Mouse (Mus musculus) lung, embryonic 14.5 days (tissue): ENCODE results near the gene Gcnt3. TPM values are rescaled to one million over a fixed set of nuclear protein-coding genes. Genes with fewer than 3 reads are reported as not detected.

Experiments used
- ATAC-seq: fragments of 200-750 bp; cut with Nextera tagmentation; 2 replicates; pipeline ENCODE4 v1.8.0; 2017; ENCODE audit warnings: mild to moderate bottlenecking, moderate TSS enrichment, moderate library complexity; ENCODE audit not compliant: insufficient read depth
- DNase-seq: peaks from one replicate; pipeline ENCODE4 v3.0.0-alpha.2; 2015
- H3K27ac ChIP-seq: fragments of 300-500 bp; sonication (generic); 2 replicates; pipeline ENCODE4 v1.5.1; 2014; ENCODE audit warnings: low read depth, mild to moderate bottlenecking, moderate library complexity
- H3K27me3 ChIP-seq: fragments of 300-500 bp; sonication (generic); 2 replicates; pipeline ENCODE4 v1.6.1; 2014; ENCODE audit warnings: low read length, control low read depth; ENCODE audit not compliant: insufficient read depth
- H3K36me3 ChIP-seq: fragments of 300-500 bp; sonication (generic); 2 replicates; pipeline ENCODE4 v1.6.1; 2014; ENCODE audit warnings: control low read depth; ENCODE audit not compliant: insufficient read depth
- H3K4me1 ChIP-seq: fragments of 300-500 bp; sonication (generic); 2 replicates; pipeline ENCODE4 v1.6.1; 2014; ENCODE audit warnings: antibody characterized with exemption, control low read depth; ENCODE audit not compliant: insufficient read depth
- H3K4me2 ChIP-seq: fragments of 300-500 bp; sonication (generic); 2 replicates; pipeline ENCODE4 v1.6.1; 2014; ENCODE audit warnings: mild to moderate bottlenecking
- H3K4me3 ChIP-seq: fragments of 300-500 bp; sonication (generic); 2 replicates; pipeline ENCODE4 v1.5.1; 2014; ENCODE audit warnings: low read depth, low read length
- H3K9ac ChIP-seq: fragments of 300-500 bp; sonication (generic); 2 replicates; pipeline ENCODE4 v1.6.1; 2014
- H3K9me3 ChIP-seq: fragments of 300-500 bp; sonication (generic); 2 replicates; pipeline ENCODE4 v1.6.1; 2016; ENCODE audit warnings: low read depth, low read length, control low read depth
- CTCF ChIP-seq: IDR thresholded peaks from 2 replicates; pipeline ENCODE4 v1.5.1; 2016; ENCODE audit warnings: antibody characterized with exemption, low read depth
- WGBS: fragments of 180-500 bp; shearing (Covaris S2); extraction: QIAGEN DNeasy Blood & Tissue Kit; methylation state at CpG from one replicate; pipeline ENCODE4 v1.1.7; 2014; 5-methylcytosine and 5-hydroxymethylcytosine counted together
- polyA plus RNA-seq: library from polyadenylated mRNA; unstranded; fragments of >200 nt; fragmentation: Nextera tagmentation; extraction: Ambion mirVana; gene quantifications from 2 replicates; pipeline ENCODE4 v1.2.1, GENCODE M21; 2014

Gcnt3 gene
- polyA plus RNA-seq: 0.18 and 0.21 TPM in 2 replicates

DNA sequence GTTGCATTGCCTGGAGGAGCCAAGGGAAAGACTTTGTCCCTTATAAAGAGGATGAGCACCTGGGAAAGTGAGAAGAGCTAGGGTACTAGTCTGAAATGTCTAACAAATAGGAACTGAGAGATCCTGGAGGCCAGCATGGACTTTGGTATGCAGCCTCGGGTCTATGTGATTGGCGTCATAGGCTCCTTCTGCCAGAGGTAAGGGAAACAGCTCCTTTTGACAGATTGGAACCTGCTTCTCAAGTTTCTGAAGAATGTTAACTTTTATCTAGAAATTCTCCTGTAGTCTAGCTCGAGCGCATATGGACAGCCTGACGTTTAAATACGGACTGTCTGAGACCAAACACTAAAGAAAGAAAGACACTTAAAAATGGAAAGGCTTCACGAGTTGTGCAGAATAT is at the start of gene Gcnt3:
TSS of gene Gcnt3 (minus strand) at position 101 of the 400 bp plus-strand sequence.
- no peak within 1 kb of the TSS for H3K9ac ChIP-seq
- H3K27me3 ChIP-seq: no peaks in the 10 kb centered on the region
- ATAC-seq: no peak
- DNase-seq: no peak
- H3K4me2 ChIP-seq: no peak within 1 kb of the TSS
- no peaks in the 10 kb centered on the region for H3K36me3 ChIP-seq
- no peaks in the 10 kb centered on the region for H3K4me1 ChIP-seq
- no peak within 1 kb of the TSS for H3K4me3 ChIP-seq
- no peak within 1 kb of the TSS for H3K27ac ChIP-seq
- H3K9me3 ChIP-seq: no peaks in the 10 kb centered on the region; the same call in 1 of the 2 replicates
- no peak for TF ChIP-seq CTCF
- WGBS: 50% methylated on average over 7 of the region's 7 CpGs

DNA sequence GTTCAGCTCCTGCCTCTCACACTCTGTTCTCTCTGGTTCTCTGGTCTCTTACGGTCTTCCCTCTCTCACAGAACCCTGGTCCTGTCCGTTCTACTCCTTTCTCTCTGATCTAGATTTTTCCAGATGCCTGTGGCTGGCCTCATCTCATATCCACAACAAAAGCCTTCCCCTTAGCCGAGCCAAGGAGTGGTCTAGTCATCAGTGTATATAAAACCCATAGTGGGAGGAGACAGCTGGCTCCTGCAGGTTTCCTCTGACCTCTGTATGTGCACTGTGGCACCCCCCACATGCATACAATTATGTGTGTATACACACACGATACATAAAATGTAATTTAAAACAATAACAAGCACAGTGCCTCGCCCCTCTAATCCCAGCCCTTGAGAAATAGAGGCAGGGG is 49.5 kb upstream of the Gcnt3 start:
- Histone ChIP-seq H3K27me3 (no peaks in the 10 kb centered on the region), H3K9me3 (no peaks in the 10 kb centered on the region), H3K4me1 (peaks cover 4% of the 10 kb centered on the region; the same call in 1 of the 2 replicates), H3K9ac (no peak overlapping the region), H3K4me2 (no peak overlapping the region), H3K4me3 (no peak overlapping the region), H3K36me3 (no peaks in the 10 kb centered on the region), H3K27ac (no peak overlapping the region)
- TF ChIP-seq CTCF: no peak
- DNase-seq (no peak), ATAC-seq (no peak)
- WGBS: 65% methylated on average over 5 of the region's 5 CpGs

DNA sequence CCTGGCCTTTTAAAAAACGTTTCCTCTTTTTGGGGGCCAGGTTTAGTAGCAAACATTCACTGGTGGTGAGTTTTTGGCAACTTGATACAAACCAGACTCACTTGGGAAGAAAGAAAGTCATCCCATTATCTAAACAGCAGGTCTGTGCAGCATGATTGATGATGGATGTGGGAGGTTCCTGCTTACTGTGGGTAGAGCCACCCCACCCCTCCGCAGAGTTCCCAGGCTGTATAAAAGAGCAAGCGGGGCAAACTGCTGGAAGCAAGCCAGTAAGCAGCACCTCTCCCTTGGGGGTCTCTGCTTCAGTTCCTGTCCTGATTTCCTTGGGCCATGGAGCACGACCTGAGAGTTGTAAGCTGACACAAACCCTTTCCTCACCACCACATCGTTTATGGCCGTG is 48.2 kb upstream of the Gcnt3 start:
- Histone ChIP-seq H3K36me3 (no peaks in the 10 kb centered on the region), H3K4me1 (peaks cover 4% of the 10 kb centered on the region; the same call in 1 of the 2 replicates), H3K9ac (no peak overlapping the region), H3K9me3 (no peaks in the 10 kb centered on the region), H3K27ac (no peak overlapping the region), H3K4me3 (no peak overlapping the region), H3K4me2 (no peak overlapping the region), H3K27me3 (no peaks in the 10 kb centered on the region)
- no peak for TF ChIP-seq CTCF
- 16% methylated on average over 6 of the region's 6 CpGs for WGBS
- ATAC-seq: no peak
- DNase-seq: peak; percentile 45

DNA sequence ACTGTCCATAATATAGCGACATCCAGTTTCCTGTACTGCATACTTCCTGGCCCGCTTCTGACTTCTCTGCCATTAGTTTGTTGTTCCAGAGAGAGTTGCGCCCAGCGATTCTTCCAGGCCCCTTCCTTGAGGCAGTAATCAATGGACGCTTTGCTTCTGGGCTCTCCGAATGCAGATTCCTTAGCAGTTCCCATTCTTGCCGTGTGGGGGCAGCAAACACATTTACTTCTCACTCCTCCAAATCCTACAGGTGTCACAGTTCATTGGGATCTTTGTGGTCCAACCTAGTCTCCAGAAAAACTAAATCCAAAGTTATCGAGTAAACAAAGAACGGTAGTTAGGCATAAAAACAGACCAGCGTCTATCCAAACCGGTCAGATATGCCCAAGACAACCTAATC is 46.2 kb upstream of the Gcnt3 start:
- Histone ChIP-seq H3K9me3 (no peaks in the 10 kb centered on the region), H3K4me3 (no peak overlapping the region), H3K9ac (no peak overlapping the region), H3K36me3 (no peaks in the 10 kb centered on the region), H3K27ac (no peak overlapping the region), H3K4me2 (no peak overlapping the region), H3K4me1 (peaks cover 4% of the 10 kb centered on the region; the same call in 1 of the 2 replicates), H3K27me3 (no peaks in the 10 kb centered on the region)
- DNase-seq: peak; percentile 72
- 60% methylated on average over 11 of the region's 11 CpGs for WGBS
- peak; percentile 72 for TF ChIP-seq CTCF
- ATAC-seq: no peak

DNA sequence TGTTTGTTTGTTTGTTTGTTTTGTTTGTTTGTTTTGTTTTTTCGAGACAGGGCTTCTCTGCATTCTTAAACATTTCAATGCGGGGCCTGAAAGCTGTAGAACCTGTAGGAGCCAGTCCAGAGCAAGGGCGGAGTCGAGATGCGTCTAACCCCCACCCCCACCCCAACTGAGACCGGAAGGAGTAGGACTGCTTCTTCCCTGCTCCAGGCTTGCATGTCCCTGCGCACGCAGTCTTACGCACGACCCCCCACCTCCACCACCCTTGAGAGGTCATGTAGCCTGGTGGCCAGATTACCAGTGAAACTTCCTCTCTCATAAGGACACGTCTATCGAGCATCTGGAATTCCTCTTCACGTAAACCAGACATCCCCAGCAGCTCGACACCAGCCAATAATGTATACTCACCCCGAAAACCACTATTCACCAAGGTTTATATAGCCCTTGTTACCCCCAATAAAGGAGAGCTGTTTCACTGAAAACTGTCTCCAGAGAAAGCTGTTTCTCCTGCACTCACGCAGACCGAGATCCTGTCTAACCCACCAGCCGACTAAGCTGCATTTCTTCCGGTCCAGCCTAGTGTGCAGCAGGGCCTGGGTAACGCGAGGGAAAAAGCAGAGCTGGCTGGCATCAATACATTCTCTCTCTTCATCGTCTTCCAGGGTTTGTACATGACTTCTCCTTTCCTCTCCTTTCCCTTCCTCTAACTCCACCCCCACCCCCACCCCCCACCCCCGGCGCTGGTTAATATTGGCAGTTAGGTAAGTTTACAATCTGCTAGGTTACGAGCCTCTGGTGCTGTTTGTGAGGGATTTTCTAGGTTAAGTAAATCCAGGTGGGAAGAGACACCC is 44.7 kb upstream of the Gcnt3 start:
- no peaks in the 10 kb centered on the region for H3K36me3 ChIP-seq
- no peak for DNase-seq
- H3K4me3 ChIP-seq: no peak overlapping the region
- H3K4me1 ChIP-seq: no peaks in the 10 kb centered on the region
- H3K27me3 ChIP-seq: no peaks in the 10 kb centered on the region
- no peaks in the 10 kb centered on the region for H3K9me3 ChIP-seq
- WGBS: 57% methylated on average over 25 of the region's 25 CpGs
- H3K9ac ChIP-seq: no peak overlapping the region; the same call in 1 of the 2 replicates
- H3K4me2 ChIP-seq: no peak overlapping the region
- no peak overlapping the region for H3K27ac ChIP-seq
- ATAC-seq: no peak
- TF ChIP-seq CTCF: no peak

DNA sequence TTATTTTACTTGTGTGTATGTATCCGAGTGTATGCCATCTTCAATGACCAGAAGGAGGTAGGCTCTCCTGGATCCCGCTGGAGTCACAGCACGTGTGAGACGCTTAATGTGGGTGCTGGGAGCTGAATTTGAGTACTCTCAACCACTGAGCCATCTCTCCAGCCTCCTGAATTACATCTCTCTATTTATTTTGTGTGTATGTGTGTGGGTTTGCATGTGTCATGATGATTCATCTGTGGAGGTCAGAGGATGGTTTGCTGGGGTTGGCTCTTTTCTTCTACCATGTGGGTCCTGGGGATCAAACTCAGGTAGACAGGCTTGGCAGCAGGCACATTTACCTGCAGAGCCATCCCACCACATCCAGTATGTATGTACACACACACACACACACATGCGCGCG is 43.9 kb upstream of the Gcnt3 start:
- Histone ChIP-seq H3K9ac (no peak overlapping the region), H3K4me2 (no peak overlapping the region), H3K4me1 (no peaks in the 10 kb centered on the region), H3K4me3 (no peak overlapping the region), H3K27me3 (no peaks in the 10 kb centered on the region), H3K27ac (no peak overlapping the region), H3K36me3 (no peaks in the 10 kb centered on the region), H3K9me3 (no peaks in the 10 kb centered on the region)
- no peak for TF ChIP-seq CTCF
- DNase-seq: no peak
- WGBS: 87% methylated on average over 7 of the region's 7 CpGs
- no peak for ATAC-seq

DNA sequence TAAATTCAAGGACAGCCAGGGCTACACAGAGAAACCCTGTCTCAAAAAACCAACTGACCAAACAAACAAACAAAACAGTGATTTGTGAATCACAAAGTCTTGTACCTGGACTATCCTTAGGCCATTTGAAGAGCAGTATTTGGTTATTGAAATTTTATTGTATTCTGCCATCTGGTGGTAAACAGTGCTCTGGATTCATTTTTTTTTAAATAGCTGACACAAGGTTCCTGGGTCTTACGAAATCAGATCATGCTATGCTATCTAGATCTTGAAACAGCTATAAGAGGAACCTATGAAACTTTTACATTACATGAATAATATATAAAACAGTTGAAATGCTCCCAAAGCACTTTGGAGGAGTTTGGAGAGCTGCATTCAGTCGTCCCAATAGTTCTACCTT is 43.1 kb upstream of the Gcnt3 start:
- no peak for ATAC-seq
- Histone ChIP-seq H3K9ac (no peak overlapping the region), H3K4me1 (no peaks in the 10 kb centered on the region), H3K9me3 (no peaks in the 10 kb centered on the region), H3K4me2 (no peak overlapping the region), H3K4me3 (no peak overlapping the region), H3K36me3 (no peaks in the 10 kb centered on the region), H3K27me3 (no peaks in the 10 kb centered on the region), H3K27ac (no peak overlapping the region)
- 59% methylated on average over 2 of the region's 2 CpGs for WGBS
- DNase-seq: peak; percentile 74
- peak; percentile 55 for TF ChIP-seq CTCF
